Mouse (Mus musculus) left cerebral cortex, adult 11 months (tissue): ENCODE results near the gene Grm5.

Experiments
- DNase-seq: peaks from one replicate; pipeline ENCODE4 v3.0.0; 2022; ENCODE audit warnings: low spot score

Gene Grm5

DNA sequence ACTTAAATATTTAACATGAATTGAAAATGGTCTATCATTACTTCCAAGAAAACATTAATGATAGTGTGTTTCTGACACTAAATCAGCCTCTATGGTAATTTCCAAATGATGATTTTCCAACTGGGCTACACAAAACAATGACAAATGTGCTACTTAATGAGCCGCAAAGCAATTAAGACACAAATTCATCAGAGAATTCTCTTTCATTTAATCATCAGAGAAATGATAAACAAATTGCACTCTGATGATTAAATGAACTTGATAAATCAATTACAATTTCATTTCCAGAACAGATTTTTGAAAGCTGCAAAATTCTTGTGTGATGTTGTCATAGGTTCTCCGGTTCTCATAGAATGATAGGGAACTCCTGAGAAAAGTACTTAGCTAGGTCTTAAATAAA lies 577.6 kb downstream of the Grm5 start:
- no peak for DNase-seq
